In the genomic region with DNA sequence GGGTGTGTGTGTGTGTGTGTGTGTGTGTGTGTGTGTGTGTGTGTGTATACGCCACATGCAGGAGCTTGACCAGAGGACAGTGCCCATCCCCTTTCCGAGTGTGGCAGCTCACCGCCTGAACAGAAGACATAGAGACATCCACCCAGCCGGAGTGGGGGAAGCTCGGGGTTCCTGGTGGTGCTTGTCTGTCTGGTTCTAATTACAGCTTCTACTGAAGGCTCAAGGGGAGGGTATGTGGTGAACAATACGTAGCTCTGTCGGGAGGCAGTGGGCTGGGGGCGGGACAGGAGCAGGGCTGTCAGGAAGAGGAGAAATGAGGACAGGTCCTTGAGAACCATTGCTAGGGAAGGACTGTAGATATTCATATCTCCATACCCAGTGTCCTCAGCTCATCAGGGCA, we compare ENCODE assay signal across 18 mouse cellular contexts.
A peak's percentile ranks its signal among the peaks of the same experiment; 100 is the strongest.
DNase-seq lines count a peak whose midpoint lies in the region; ATAC-seq and TF ChIP-seq lines count a peak whose summit lies in the region.
"Had no signal": no experiment of that assay in that cellular context is flagged by ENCODE, and none has a peak within 500 bp of the region (broad histone marks: within the 10 kb centered on the region; RNA-seq: fewer than 3 reads in every experiment).

No protein-coding gene starts in this region.

- no peak overlapping the region for H3K9ac ChIP-seq in embryonic facial prominence, embryonic 13.5 days
- H3K9ac ChIP-seq in limb, embryonic 11.5 days (ENCODE audit: low read length): no peak overlapping the region
- H3K9ac ChIP-seq: heart, embryonic 13.5 days; liver, embryonic 13.5 days had no signal

- no peak for DNase-seq in frontal cortex, adult 2 months (ENCODE audit: extremely low spot score in 1 of 2, low spot score in 1 of 2)
- peak; percentile 47 for DNase-seq in brain, embryonic 14.5 days (ENCODE audit: low read depth)
- no peak for DNase-seq in limb, embryonic 11.5 days (ENCODE audit: low spot score)
- DNase-seq in thymus, postnatal 36 days: no peak
- no peak for DNase-seq in gastrocnemius, adult 2 months
- no peak for DNase-seq in cerebellum, adult 8-10 months
- DNase-seq: adrenal gland, postnatal 36 days; cerebellum, postnatal 36 days; gastrocnemius, postnatal 25 days; heart, postnatal 4 days; liver, embryonic 13.5 days; thymus, postnatal 4 days had no signal

- 6% methylated on average over 8 of the region's 8 CpGs for WGBS in embryonic facial prominence, embryonic 13.5 days
- WGBS in limb, embryonic 11.5 days: 19% methylated on average over 8 of the region's 8 CpGs

- H3K36me3 ChIP-seq in embryonic facial prominence, embryonic 13.5 days: peaks cover 10% of the 10 kb centered on the region; the same call in 1 of the 2 replicates
- H3K36me3 ChIP-seq in limb, embryonic 11.5 days (ENCODE audit: control insufficient read depth, insufficient read depth, low read length): no peaks in the 10 kb centered on the region
- H3K36me3 ChIP-seq: liver, embryonic 13.5 days had no signal

- H3K9me3 ChIP-seq in embryonic facial prominence, embryonic 13.5 days: no peaks in the 10 kb centered on the region
- no peaks in the 10 kb centered on the region for H3K9me3 ChIP-seq in limb, embryonic 11.5 days (ENCODE audit: control insufficient read depth, low read length)
- H3K9me3 ChIP-seq: heart, embryonic 13.5 days; liver, embryonic 13.5 days; megakaryocyte, embryonic 14.5 days had no signal

- no peak for TF ChIP-seq POLR2A in brain, embryonic 14.5 days (IDR thresholded peaks at IDR 0.05; ENCODE audit: borderline replicate concordance, extremely low read depth, insufficient read depth, insufficient read length, poor library complexity, severe bottlenecking)

- H3K27ac ChIP-seq in embryonic facial prominence, embryonic 13.5 days: peak overlapping the region; percentile 77
- H3K27ac ChIP-seq in limb, embryonic 11.5 days (replicated peaks; ENCODE audit: low read depth, low read length): no peak overlapping the region
- H3K27ac ChIP-seq in gastrocnemius, adult 2 months: no peak overlapping the region
- H3K27ac ChIP-seq: heart, embryonic 13.5 days; kidney, postnatal 0 days; liver, embryonic 13.5 days had no signal

- peak overlapping the region; percentile 32 for H3K4me2 ChIP-seq in embryonic facial prominence, embryonic 13.5 days
- no peak overlapping the region for H3K4me2 ChIP-seq in limb, embryonic 11.5 days (ENCODE audit: low read depth, severe bottlenecking)
- H3K4me2 ChIP-seq: heart, embryonic 13.5 days; liver, embryonic 13.5 days had no signal

- H3K4me3 ChIP-seq in embryonic facial prominence, embryonic 13.5 days: no peak overlapping the region
- no peak overlapping the region for H3K4me3 ChIP-seq in limb, embryonic 11.5 days (ENCODE audit: low read depth, low read length)
- H3K4me3 ChIP-seq in gastrocnemius, adult 2 months: no peak overlapping the region
- H3K4me3 ChIP-seq: heart, embryonic 13.5 days; liver, embryonic 13.5 days; megakaryocyte, embryonic 14.5 days had no signal

- 0 out of 2 replicates have a peak, but pooled peaks have one; percentile 14 for ATAC-seq in frontal cortex, adult (ENCODE audit: low TSS enrichment)
- peak; percentile 73 for ATAC-seq in embryonic facial prominence, embryonic 13.5 days (ENCODE audit: insufficient number of reproducible peaks, insufficient read depth, low FRiP score, low TSS enrichment, low read depth)
- peak; percentile 36; the same call in 1 of the 2 replicates for ATAC-seq in limb, embryonic 11.5 days (ENCODE audit: insufficient number of reproducible peaks, low FRiP score, low TSS enrichment, low read depth)
- ATAC-seq: lung, postnatal 0 days had no signal

- H3K4me1 ChIP-seq in embryonic facial prominence, embryonic 13.5 days: peaks cover 21% of the 10 kb centered on the region
- peaks cover 7% of the 10 kb centered on the region; the same call in 1 of the 2 replicates for H3K4me1 ChIP-seq in limb, embryonic 11.5 days (ENCODE audit: control insufficient read depth, insufficient read depth, low read length)
- H3K4me1 ChIP-seq: liver, embryonic 13.5 days had no signal

- TF ChIP-seq CTCF in brain, embryonic 14.5 days (IDR thresholded peaks at IDR 0.05; ENCODE audit: borderline replicate concordance, extremely low read depth, insufficient read depth, insufficient read length): no peak
- TF ChIP-seq CTCF in gastrocnemius, adult 2 months (IDR thresholded peaks at IDR 0.05): no peak

- intact Hi-C loops in gastrocnemius, adult 2 months (cut with DNase I): no loop called here

- no peaks in the 10 kb centered on the region for H3K27me3 ChIP-seq in embryonic facial prominence, embryonic 13.5 days
- H3K27me3 ChIP-seq in limb, embryonic 11.5 days (ENCODE audit: control insufficient read depth, insufficient read depth, low read length): no peaks in the 10 kb centered on the region
- H3K27me3 ChIP-seq: heart, embryonic 13.5 days; liver, embryonic 13.5 days had no signal

Comparison
In these comparisons a context has a peak if more than half of its experiments do, and no peak if none do; other contexts are left out.
1. ATAC-seq: peak in every context shown above with its lines; median percentile 73 in embryonic facial prominence, embryonic 13.5 days; 36 in limb, embryonic 11.5 days; 14 in frontal cortex, adult.